Mouse (Mus musculus) liver, embryonic 16.5 days (tissue): ENCODE results near the gene Olfr1121. TPM values are rescaled to one million over a fixed set of nuclear protein-coding genes. Genes with fewer than 3 reads are reported as not detected.
"Not testable (repeated sequence)": the region's sequence is repeated elsewhere in the genome, so short reads cannot be mapped to it uniquely, and the experiment has no call there.

ENCODE experiments used
- ATAC-seq: fragments of 200-750 bp; cut with Nextera tagmentation; 2 replicates; pipeline ENCODE4 v1.8.0; 2017; ENCODE audit warnings: low read depth, mild to moderate bottlenecking, moderate number of reproducible peaks, moderate library complexity
- H3K27ac ChIP-seq: fragments of 300-500 bp; sonication (generic); 2 replicates; pipeline ENCODE4 v1.5.1; 2014; ENCODE audit warnings: mild to moderate bottlenecking, low read length
- H3K27me3 ChIP-seq: fragments of 300-500 bp; sonication (generic); 2 replicates; pipeline ENCODE4 v1.6.1; 2014; ENCODE audit warnings: low read depth, low read length, mixed read lengths; ENCODE audit not compliant: control insufficient read depth, insufficient read depth
- H3K36me3 ChIP-seq: fragments of 300-500 bp; sonication (generic); 2 replicates; pipeline ENCODE4 v1.6.1; 2014; ENCODE audit warnings: mild to moderate bottlenecking; ENCODE audit not compliant: control insufficient read depth, insufficient read depth
- H3K4me1 ChIP-seq: fragments of 300-500 bp; sonication (generic); 2 replicates; pipeline ENCODE4 v1.6.1; 2014; ENCODE audit warnings: low read depth, low read length, mixed read lengths; ENCODE audit not compliant: control insufficient read depth
- H3K4me2 ChIP-seq: fragments of 300-500 bp; sonication (generic); 2 replicates; pipeline ENCODE4 v1.6.1; 2014; ENCODE audit warnings: low read depth, low read length, mixed read lengths
- H3K4me3 ChIP-seq: fragments of 300-500 bp; sonication (generic); 2 replicates; pipeline ENCODE4 v1.5.1; 2014; ENCODE audit warnings: low read depth, mild to moderate bottlenecking, low read length
- H3K9ac ChIP-seq: fragments of 300-500 bp; sonication (generic); 2 replicates; pipeline ENCODE4 v1.6.1; 2014; ENCODE audit warnings: low read depth, low read length
- H3K9me3 ChIP-seq: fragments of 300-500 bp; sonication (generic); replicated peaks from 2 replicates; pipeline ENCODE4 v1.6.1; 2016; ENCODE audit warnings: low read length; ENCODE audit not compliant: control insufficient read depth
- WGBS: fragments of 180-500 bp; shearing (Covaris S2); extraction: QIAGEN DNeasy Blood & Tissue Kit; methylation state at CpG from one replicate; pipeline ENCODE4 v1.1.7; 2014; ENCODE audit not compliant: insufficient replicate concordance; 5-methylcytosine and 5-hydroxymethylcytosine counted together
- polyA plus RNA-seq: library from polyadenylated mRNA; unstranded; fragments of >200 nt; fragmentation: Nextera tagmentation; extraction: Ambion mirVana; gene quantifications from 2 replicates; pipeline ENCODE4 v1.2.1, GENCODE M21; 2015

The Olfr1121 gene
- polyA plus RNA-seq = not detected in 2 replicates

DNA sequence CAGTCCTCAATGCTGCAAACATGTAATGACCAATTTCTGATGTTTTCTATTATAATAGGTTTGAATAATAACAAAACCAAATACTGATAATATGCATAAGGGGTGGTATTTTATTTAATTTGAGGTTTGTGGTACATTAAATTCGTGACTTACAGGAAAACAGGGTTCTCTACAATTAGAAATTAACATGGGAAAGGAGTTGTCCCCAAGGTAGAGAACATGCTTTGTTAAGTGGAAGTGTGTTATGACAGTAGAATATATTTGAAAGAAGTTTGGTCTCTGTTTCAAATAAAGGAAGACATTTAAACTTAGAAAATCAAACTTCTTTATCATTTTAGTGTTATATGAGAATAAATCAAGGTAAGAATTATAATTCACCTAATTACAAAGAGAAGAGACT, at the start of gene Olfr1121:
Gene Olfr1121 (plus strand): TSS at position 301 of the 400 bp plus-strand sequence.
- Histone ChIP-seq H3K9ac (no peak within 1 kb of the TSS), H3K36me3 (no peaks in the 10 kb centered on the region), H3K4me2 (no peak within 1 kb of the TSS), H3K4me3 (no peak within 1 kb of the TSS), H3K4me1 (no peaks in the 10 kb centered on the region), H3K27ac (no peak within 1 kb of the TSS), H3K9me3 (no peaks in the 10 kb centered on the region), H3K27me3 (no peaks in the 10 kb centered on the region)
- 20% methylated on average over 1 of the region's 1 CpGs for WGBS
- no peak for ATAC-seq

DNA sequence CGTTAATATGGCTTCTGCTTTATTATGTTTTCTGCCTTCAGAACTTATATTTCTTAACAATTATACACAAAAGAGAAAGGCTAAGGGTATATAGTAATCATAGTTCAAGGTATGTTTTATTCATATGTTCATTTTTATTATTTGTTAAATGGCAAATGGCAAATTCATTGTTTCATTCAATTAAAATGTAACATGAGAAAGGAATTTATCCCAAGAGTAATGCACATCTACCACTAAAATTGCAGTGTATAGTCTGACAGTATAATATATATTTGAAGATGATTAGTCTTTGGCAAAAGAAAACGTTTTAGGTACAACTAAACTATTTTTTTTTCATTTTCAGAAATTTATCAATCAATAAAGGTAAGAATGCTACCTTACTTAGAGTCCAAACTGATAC, 15.2 kb upstream of the Olfr1121 start, which contains the start of gene Olfr1120:
Gene Olfr1120 (plus strand): TSS at position 301 of the 400 bp plus-strand sequence.
- no peaks in the 10 kb centered on the region for H3K27me3 ChIP-seq
- no peaks in the 10 kb centered on the region for H3K9me3 ChIP-seq
- no peak within 1 kb of the TSS for H3K4me2 ChIP-seq
- H3K27ac ChIP-seq = no peak within 1 kb of the TSS
- H3K4me3 ChIP-seq = no peak within 1 kb of the TSS
- ATAC-seq = no peak
- H3K9ac ChIP-seq = no peak within 1 kb of the TSS
- H3K4me1 ChIP-seq = no peaks in the 10 kb centered on the region
- no peaks in the 10 kb centered on the region for H3K36me3 ChIP-seq
- 35% methylated on average over 2 of the region's 2 CpGs for WGBS

DNA sequence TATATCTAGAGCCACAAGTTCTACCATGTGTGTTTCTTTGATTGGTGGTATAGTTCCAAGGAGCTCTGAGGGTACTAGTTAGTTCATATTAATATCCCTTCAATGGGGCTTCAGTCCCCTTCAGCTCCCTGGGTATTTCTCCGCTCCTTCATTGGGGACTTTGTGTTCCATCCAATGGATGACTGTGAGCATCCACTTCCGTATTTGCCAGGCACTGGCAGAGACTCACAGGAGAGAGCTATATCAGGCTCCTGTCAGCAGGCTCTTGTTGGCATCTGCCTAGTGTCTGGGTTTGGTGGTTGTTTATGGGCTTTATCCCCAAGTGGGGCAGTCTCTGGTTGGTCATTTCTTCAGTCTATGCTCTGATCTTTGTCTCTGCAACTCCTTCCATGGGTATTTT, 9.6 kb upstream of the Olfr1121 start:
- H3K9me3 ChIP-seq, H3K36me3 ChIP-seq, H3K4me1 ChIP-seq, H3K4me2 ChIP-seq, H3K27ac ChIP-seq, H3K9ac ChIP-seq, ATAC-seq, H3K4me3 ChIP-seq, H3K27me3 ChIP-seq: not testable (repeated sequence)
- 66% methylated on average over 2 of the region's 2 CpGs for WGBS

DNA sequence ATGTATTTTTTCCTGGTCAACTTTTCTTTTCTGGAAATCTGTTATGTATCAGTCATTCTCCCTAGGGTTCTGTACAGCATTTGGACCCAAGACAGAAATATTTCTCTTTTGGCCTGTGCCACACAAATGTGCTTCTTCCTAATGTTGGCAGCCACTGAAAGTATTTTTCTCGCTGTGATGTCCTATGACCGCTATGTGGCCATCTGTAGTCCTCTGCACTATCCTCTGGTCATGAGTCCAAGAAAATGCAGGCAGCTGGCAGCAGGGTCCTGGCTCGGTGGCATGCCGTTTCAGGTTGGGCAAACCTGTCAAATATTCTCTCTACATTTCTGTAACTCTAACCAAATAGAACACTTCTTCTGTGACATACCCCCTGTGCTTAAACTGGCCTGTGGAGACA, 2.0 kb downstream of the Olfr1121 start:
- Histone ChIP-seq H3K9ac (no peak overlapping the region), H3K27ac (no peak overlapping the region), H3K4me1 (no peaks in the 10 kb centered on the region), H3K9me3 (no peaks in the 10 kb centered on the region), H3K27me3 (no peaks in the 10 kb centered on the region), H3K36me3 (no peaks in the 10 kb centered on the region), H3K4me3 (no peak overlapping the region), H3K4me2 (no peak overlapping the region)
- 53% methylated on average over 4 of the region's 4 CpGs for WGBS
- ATAC-seq = no peak

DNA sequence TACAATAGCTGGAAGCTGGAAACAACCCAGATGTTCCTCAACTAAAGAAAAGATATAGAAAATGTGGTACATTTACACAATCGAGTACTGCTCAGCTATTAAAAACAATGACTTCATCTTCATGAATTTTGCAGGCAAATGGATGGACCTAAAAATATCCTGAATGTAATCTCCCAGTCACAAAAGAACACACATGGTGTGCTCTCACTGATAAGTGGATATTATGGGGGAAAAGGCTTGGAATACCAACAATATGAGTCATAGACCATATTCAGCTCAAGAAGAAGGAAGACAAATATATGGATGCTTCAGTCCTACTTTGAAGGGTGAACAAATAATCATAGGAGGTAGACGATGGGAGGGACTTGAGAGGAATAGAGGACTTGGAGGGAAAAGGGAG, 14.2 kb downstream of the Olfr1121 start:
- WGBS = 56% methylated on average over 2 of the region's 2 CpGs
- Histone ChIP-seq H3K4me2 (no peak overlapping the region), H3K36me3 (no peaks in the 10 kb centered on the region), H3K9me3 (no peaks in the 10 kb centered on the region), H3K4me1 (no peaks in the 10 kb centered on the region), H3K27me3 (no peaks in the 10 kb centered on the region), H3K27ac (no peak overlapping the region), H3K9ac (no peak overlapping the region), H3K4me3 (no peak overlapping the region)
- ATAC-seq = no peak

DNA sequence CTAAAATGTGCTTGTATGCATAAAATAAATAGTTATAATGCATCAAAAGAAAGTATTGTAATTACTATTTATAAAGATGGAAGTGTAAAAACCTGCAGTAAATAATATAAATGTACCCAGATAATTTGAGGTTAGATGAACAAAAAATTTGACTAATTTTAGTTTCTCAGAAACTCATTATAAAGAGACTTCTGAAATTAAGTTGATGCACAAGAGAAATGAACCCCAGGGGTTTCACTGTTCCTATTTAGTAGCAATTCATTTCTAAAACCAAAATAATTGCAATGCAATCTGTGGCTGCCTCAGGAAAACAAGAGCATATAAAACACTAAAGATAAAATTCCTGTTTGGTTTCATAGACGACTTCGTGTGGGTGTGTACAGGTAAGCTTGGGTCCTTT, 15.9 kb downstream of the Olfr1121 start, which contains the start of gene Olfr1122:
Gene Olfr1122 (plus strand): TSS at position 301 of the 400 bp plus-strand sequence.
- no peaks in the 10 kb centered on the region for H3K27me3 ChIP-seq
- no peak within 1 kb of the TSS for H3K9ac ChIP-seq
- no peaks in the 10 kb centered on the region for H3K9me3 ChIP-seq
- H3K4me1 ChIP-seq = no peaks in the 10 kb centered on the region
- H3K4me3 ChIP-seq = no peak within 1 kb of the TSS
- no peak for ATAC-seq
- H3K27ac ChIP-seq = no peak within 1 kb of the TSS
- no peaks in the 10 kb centered on the region for H3K36me3 ChIP-seq
- WGBS = 63% methylated on average over 2 of the region's 2 CpGs
- no peak within 1 kb of the TSS for H3K4me2 ChIP-seq

DNA sequence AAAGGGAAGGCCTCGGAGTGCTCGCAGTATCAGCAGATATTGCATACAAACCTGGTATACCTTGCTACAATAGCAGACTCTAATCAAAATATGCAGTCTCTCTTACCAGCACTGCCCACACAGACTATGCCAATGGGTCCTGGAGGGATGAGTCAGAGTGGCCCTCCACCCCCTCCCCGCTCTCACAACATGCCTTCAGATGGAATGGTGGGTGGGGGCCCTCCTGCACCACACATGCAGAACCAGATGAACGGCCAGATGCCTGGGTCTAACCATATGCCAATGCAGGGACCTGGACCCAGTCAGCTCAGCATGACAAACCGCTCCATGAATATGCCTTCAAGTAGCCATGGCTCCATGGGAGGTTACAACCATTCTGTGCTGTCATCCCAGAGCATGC, 23.9 kb downstream of the Olfr1121 start:
- 72% methylated on average over 5 of the region's 5 CpGs for WGBS
- H3K9me3 ChIP-seq, H3K36me3 ChIP-seq, H3K27me3 ChIP-seq, H3K4me2 ChIP-seq, H3K4me1 ChIP-seq, H3K27ac ChIP-seq, H3K9ac ChIP-seq, H3K4me3 ChIP-seq, ATAC-seq: not testable (repeated sequence)

DNA sequence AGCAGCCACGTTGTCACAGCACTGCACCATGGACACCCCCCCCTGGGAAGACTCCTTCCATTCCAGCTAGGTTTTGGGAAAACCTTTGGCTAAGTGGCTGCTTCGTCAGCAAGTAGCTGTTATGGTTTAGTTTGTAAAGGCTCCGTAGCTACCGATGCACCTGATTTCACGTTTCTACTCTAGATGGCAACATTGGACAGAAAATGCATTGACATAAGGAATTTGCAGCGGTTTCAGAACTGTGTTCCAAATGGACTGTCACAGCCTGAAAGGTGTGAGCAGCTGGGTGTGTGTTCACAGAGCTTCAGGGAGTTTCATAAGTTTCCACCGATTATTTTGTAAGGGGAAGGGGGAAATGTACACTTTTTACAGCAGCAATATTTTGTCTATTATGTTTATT, 25.0 kb downstream of the Olfr1121 start:
- H3K4me2 ChIP-seq, ATAC-seq, H3K27me3 ChIP-seq, H3K9ac ChIP-seq, H3K36me3 ChIP-seq, H3K27ac ChIP-seq, H3K9me3 ChIP-seq, H3K4me1 ChIP-seq, H3K4me3 ChIP-seq: not testable (repeated sequence)
- 67% methylated on average over 7 of the region's 7 CpGs for WGBS

DNA sequence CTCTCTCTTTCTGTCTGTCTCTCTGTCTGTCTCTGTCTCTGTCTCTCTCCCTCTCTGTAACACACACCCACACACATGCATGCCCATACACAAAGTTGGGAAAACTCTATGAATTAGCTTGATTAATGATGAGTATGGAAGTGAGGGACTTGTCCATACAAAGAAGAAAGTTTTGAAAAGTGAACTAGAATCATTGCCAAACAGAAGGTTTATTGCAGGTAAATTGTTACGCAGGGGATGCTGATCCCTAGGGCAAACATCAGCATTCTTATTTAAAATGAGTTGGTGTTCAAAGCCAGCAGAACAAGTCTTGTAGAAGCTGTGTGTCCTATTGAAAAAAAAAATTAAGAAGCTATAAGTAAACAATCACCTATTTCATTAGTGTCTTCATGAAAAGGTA, 46.6 kb downstream of the Olfr1121 start, which contains the start of gene Olfr1123:
Gene Olfr1123 (plus strand): TSS at position 301 of the 400 bp plus-strand sequence.
- Histone ChIP-seq H3K9me3 (no peaks in the 10 kb centered on the region), H3K27me3 (no peaks in the 10 kb centered on the region), H3K9ac (no peak within 1 kb of the TSS), H3K36me3 (no peaks in the 10 kb centered on the region), H3K4me3 (no peak within 1 kb of the TSS), H3K4me1 (no peaks in the 10 kb centered on the region), H3K4me2 (no peak within 1 kb of the TSS), H3K27ac (no peak within 1 kb of the TSS)
- no peak for ATAC-seq
- 80% methylated on average over 1 of the region's 1 CpGs for WGBS
